Comparison of ENCODE assay signal across 8 mouse cellular contexts in genomic region chr12:12905117-12905516, GRCm38 (mm10). TPM values are rescaled to one million over a fixed set of nuclear protein-coding genes. Genes with fewer than 3 reads are reported as not detected.
A peak's percentile ranks its signal among the peaks of the same experiment; 100 is the strongest.
DNase-seq lines count a peak whose midpoint lies in the region; ATAC-seq and TF ChIP-seq lines count a peak whose summit lies in the region.

No protein-coding gene starts in this region.

- no peaks in the 10 kb centered on the region for H3K27me3 ChIP-seq in kidney, embryonic 15.5 days
- no peaks in the 10 kb centered on the region for H3K27me3 ChIP-seq in kidney, adult 2 months (replicated peaks; ENCODE audit: control insufficient read depth, insufficient read depth, low read length)
- no peaks in the 10 kb centered on the region for H3K27me3 ChIP-seq in hindbrain, embryonic 12.5 days
- H3K27me3 ChIP-seq in neural tube, embryonic 12.5 days (replicated peaks), result no peaks in the 10 kb centered on the region

- TF ChIP-seq CTCF in kidney, adult 2 months (conservative IDR thresholded peaks at IDR 0.05; ENCODE audit: insufficient read depth, insufficient read length, low read depth, low read length), result no peak

- no peaks in the 10 kb centered on the region for H3K9me3 ChIP-seq in kidney, embryonic 15.5 days (replicated peaks)
- no peaks in the 10 kb centered on the region for H3K9me3 ChIP-seq in hindbrain, embryonic 12.5 days (replicated peaks)
- no peaks in the 10 kb centered on the region for H3K9me3 ChIP-seq in neural tube, embryonic 12.5 days

- H3K27ac ChIP-seq in kidney, embryonic 15.5 days, result peak overlapping the region; percentile 71; the same call in 1 of the 2 replicates
- no peak overlapping the region for H3K27ac ChIP-seq in kidney, adult 2 months (ENCODE audit: insufficient read depth, low read depth, low read length)
- peak overlapping the region; percentile 91 for H3K27ac ChIP-seq in hindbrain, embryonic 12.5 days
- no peak overlapping the region for H3K27ac ChIP-seq in neural tube, embryonic 12.5 days

- no peak for TF ChIP-seq POLR2A in kidney, adult 2 months (IDR thresholded peaks at IDR 0.05; ENCODE audit: low read depth, low read length)

- ATAC-seq in kidney, embryonic 15.5 days (replicated peaks; ENCODE audit: low FRiP score), result no peak
- ATAC-seq in hindbrain, embryonic 12.5 days (ENCODE audit: low FRiP score), result peak; percentile 11
- ATAC-seq in neural tube, embryonic 12.5 days (ENCODE audit: low FRiP score, low read depth), result peak; percentile 14; the same call in 1 of the 2 replicates
- ATAC-seq in megakaryocyte, adult 5-6 weeks (ENCODE audit: poor library complexity, severe bottlenecking), result no peak

- H3K4me2 ChIP-seq in kidney, embryonic 15.5 days, result peak overlapping the region; percentile 60; the same call in 1 of the 2 replicates
- H3K4me2 ChIP-seq in hindbrain, embryonic 12.5 days (replicated peaks), result peak overlapping the region; percentile 56
- peak overlapping the region; percentile 55 for H3K4me2 ChIP-seq in neural tube, embryonic 12.5 days (replicated peaks)

- no peaks in the 10 kb centered on the region for H3K36me3 ChIP-seq in kidney, embryonic 15.5 days
- H3K36me3 ChIP-seq in kidney, adult 2 months (ENCODE audit: control insufficient read depth, insufficient read depth, low read length), result no peaks in the 10 kb centered on the region
- H3K36me3 ChIP-seq in hindbrain, embryonic 12.5 days, result no peaks in the 10 kb centered on the region
- no peaks in the 10 kb centered on the region for H3K36me3 ChIP-seq in neural tube, embryonic 12.5 days

- no peak for DNase-seq in kidney, adult 2 months
- peak; percentile 41 to 51 for DNase-seq in cerebellum, postnatal 10 days
- DNase-seq in thymus, postnatal 36 days, result no peak
- DNase-seq in left cerebral cortex, adult 18-20 months (ENCODE audit: low spot score in 2 of 2), result no peak

- 57% methylated on average over 6 of the region's 6 CpGs for WGBS in kidney, embryonic 15.5 days
- WGBS in kidney, adult 2 months, result 74% methylated on average over 6 of the region's 6 CpGs
- 29% methylated on average over 6 of the region's 6 CpGs for WGBS in hindbrain, embryonic 12.5 days
- 36% methylated on average over 6 of the region's 6 CpGs for WGBS in neural tube, embryonic 12.5 days

- H3K9ac ChIP-seq in kidney, embryonic 15.5 days, result no peak overlapping the region
- no peak overlapping the region for H3K9ac ChIP-seq in hindbrain, embryonic 12.5 days
- H3K9ac ChIP-seq in neural tube, embryonic 12.5 days, result 0 out of 2 replicates have a peak overlapping the region, but pooled peaks have one; percentile 33

- no peak overlapping the region for H3K4me3 ChIP-seq in kidney, embryonic 15.5 days (replicated peaks)
- H3K4me3 ChIP-seq in kidney, adult 2 months (ENCODE audit: insufficient read depth, low read depth, low read length), result no peak overlapping the region
- no peak overlapping the region for H3K4me3 ChIP-seq in hindbrain, embryonic 12.5 days
- H3K4me3 ChIP-seq in neural tube, embryonic 12.5 days, result no peak overlapping the region

- peaks cover 36% of the 10 kb centered on the region for H3K4me1 ChIP-seq in kidney, embryonic 15.5 days
- H3K4me1 ChIP-seq in kidney, adult 2 months (ENCODE audit: control insufficient read depth, insufficient read depth, low read length), result 0 out of 2 replicates have a peak, but pooled peaks cover 3% of the 10 kb centered on the region
- H3K4me1 ChIP-seq in hindbrain, embryonic 12.5 days, result peaks cover 46% of the 10 kb centered on the region
- peaks cover 29% of the 10 kb centered on the region for H3K4me1 ChIP-seq in neural tube, embryonic 12.5 days

RNA-seq across cellular contexts. Expression of gene Mycn, which starts 36.6 kb away (rescaled TPM):
- 85.5 and 87.2 TPM in 2 replicates for polyA plus RNA-seq in kidney, embryonic 15.5 days (2015; fragmentation: Nextera tagmentation; extraction: Ambion mirVana)
- polyA plus RNA-seq in kidney, adult 2 months (2012; rRNA removed), result 2.4 and 2.8 TPM in 2 replicates
- 81.6 and 85.3 TPM in 2 replicates for polyA plus RNA-seq in hindbrain, embryonic 12.5 days (2016; fragmentation: Nextera tagmentation; extraction: Ambion mirVana)
- polyA plus RNA-seq in neural tube, embryonic 12.5 days (2016; fragmentation: Nextera tagmentation; extraction: Ambion mirVana), result 95.7 and 98.7 TPM in 2 replicates
- total RNA-seq in megakaryocyte, adult 5-6 weeks (2015), result 0.16 and 0.67 TPM in 2 replicates
- 0.08 and 0.11 TPM in 2 replicates for total RNA-seq in megakaryocyte, adult 5-6 weeks (2017)
- total RNA-seq in left cerebral cortex, adult 18-20 months (2021), result 10 to 100 TPM; 10.8 to 12.8 TPM

Comparison
In these comparisons a context has a peak if more than half of its experiments do, and no peak if none do; other contexts are left out.
1. H3K27ac ChIP-seq: peak in kidney, embryonic 15.5 days (single experiment) and hindbrain, embryonic 12.5 days (single experiment); none in kidney, adult 2 months (single experiment) and neural tube, embryonic 12.5 days (single experiment).
2. RNA of gene Mycn, which starts 36.6 kb away (polyA plus RNA-seq): 95.7 to 98.7 TPM in neural tube, embryonic 12.5 days, 85.5 to 87.2 TPM in kidney, embryonic 15.5 days and 81.6 to 85.3 TPM in hindbrain, embryonic 12.5 days; 2.4 to 2.8 TPM in kidney, adult 2 months; every median in the first group is over 10 times any median in the second.
3. ATAC-seq: peak in hindbrain, embryonic 12.5 days (single experiment) and neural tube, embryonic 12.5 days (single experiment); none in kidney, embryonic 15.5 days (single experiment) and megakaryocyte, adult 5-6 weeks (single experiment).
4. DNase-seq: peak in cerebellum, postnatal 10 days (2 of 2); none in kidney, adult 2 months (single experiment), thymus, postnatal 36 days (0 of 2) and left cerebral cortex, adult 18-20 months (0 of 2).
5. Peak in every context shown above with its lines, with median percentiles within 50 percentile points of each other: H3K4me2 ChIP-seq.